Mouse (Mus musculus): ENCODE results near the gene Scamp1. TPM values are rescaled to one million over a fixed set of nuclear protein-coding genes. Genes with fewer than 3 reads are reported as not detected.

The Scamp1 gene
- total RNA-seq, 2 experiments from 2014 or later: 19.0 to 22.5 TPM

DNA sequence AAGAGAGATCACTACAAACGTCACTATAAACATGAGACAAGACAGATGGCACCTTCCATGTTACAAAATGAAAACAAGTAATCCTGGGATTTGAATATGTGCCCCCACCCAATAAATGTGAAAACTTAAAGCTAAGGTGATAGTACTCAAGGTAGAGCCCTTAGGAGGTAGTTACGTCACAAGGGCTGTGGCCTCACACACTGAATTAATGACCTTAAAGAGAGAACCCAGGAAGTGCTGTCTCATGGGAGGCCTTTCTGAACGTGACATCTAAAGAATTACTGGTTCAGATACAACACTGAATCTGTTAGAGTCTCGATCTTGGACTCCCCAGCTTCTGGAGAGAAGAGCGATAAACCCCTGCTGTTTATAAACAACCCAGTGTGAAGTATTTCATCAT, 6.2 kb downstream of the Scamp1 start:
- DNase-seq: no peak

DNA sequence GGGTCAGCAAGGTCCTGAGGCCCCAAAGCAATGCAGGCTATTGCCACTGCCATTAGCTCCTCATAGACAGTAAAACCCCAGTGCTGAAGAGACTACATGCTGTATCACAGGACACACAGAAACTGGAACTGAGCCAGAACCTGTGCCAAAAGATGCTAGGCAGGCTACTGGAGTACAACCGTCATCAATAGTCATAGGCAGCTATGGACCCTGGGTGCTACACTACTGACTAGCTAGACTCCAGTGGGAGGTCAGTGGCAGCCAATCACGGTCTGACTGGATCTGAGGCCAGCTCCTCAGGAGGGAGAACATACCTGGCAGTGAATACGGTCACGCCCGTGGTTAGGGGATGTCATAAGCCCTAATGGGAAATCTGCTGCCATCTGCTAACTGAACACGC, 14.4 kb downstream of the Scamp1 start:
- no peak for DNase-seq

- no peak for DNase-seq
Measured at GRCm38 (mm10) chr13:94268201-94268600, 17.5 kb downstream of the Scamp1 start.

DNA sequence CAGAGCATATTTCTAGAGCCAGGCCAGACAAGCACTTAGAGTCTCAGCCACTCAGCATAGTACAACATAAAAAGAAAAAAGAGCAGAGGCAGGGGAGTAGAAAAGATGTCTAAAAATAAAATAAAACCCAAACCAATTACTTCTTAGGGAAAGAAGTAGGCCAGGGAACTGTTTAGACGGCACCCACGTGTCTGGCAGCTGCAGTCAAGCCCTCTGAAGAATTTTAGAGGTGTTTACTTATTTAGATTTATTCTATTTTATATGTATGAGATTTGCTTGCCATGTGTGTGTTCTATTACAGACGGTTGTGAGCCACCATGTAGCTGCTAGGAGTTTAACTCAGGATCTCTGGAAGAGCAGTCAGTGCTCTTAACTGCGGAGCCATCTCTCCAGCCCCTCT, 18.5 kb downstream of the Scamp1 start:
- no peak for DNase-seq

GRCm38 (mm10) chr13:94266530-94266929, 19.1 kb downstream of the Scamp1 start:
- DNase-seq: no peak

DNA sequence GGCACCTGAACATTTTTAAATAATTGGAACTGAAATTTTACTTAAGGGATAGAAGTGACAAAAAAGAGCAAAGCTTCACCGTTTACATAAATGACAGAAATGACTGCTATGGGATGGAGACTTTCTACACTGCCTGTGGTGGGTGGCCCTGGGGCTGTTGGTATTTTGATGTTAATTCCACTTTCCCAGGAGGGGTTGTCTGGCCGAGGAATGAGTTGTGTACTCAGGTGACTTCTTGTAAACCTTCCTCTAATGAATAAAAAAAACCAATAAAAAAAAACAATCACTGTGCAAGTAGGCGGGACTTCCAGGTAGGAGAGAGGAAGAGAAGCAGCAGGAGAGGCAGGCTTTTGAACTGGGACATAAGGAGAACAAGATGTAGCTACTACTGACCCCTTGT, 20.4 kb downstream of the Scamp1 start:
- DNase-seq: no peak

GRCm38 (mm10) chr13:94263943-94264342, 21.7 kb downstream of the Scamp1 start:
- DNase-seq: no peak

DNA sequence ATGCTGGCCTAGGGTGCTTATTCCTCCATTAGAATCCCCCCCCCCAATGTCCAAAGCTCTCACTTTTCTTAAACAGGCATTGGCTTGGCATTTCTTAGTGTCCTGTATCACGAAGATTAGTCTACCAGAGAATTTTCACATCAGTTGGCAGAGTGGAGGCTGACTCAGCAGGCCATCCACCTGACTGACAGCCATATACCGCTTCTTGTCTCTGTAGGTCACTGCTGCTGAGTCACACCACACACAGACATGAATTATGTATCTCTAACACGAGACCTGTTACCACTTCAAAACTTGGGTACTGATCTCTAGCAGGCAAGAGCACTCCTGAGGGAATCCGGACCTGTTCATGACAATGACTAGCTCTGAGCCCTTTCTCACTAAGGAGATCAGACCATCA, 23.1 kb downstream of the Scamp1 start:
- DNase-seq: no peak

DNA sequence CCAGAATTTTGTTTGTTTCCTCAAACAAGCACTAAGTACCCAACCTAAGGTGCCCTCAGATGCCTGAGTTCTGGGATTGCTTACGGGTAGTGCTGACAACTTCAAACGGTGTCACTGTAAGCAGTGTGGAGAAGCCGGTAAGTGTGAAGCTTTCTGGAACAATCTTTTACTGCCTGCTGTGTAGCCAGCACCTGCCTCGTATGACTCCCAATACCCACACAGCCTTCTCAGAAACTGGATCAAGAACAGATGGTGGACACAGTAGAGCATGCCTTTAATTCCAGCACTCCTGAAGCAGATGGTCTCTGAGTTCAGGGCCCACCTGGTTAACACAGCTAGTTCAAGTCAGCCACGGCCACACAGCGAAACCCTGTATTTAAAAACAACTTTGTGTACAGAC, 24.0 kb downstream of the Scamp1 start:
- no peak for DNase-seq

- DNase-seq: no peak
Measured at GRCm38 (mm10) chr13:94260961-94261360, 24.7 kb downstream of the Scamp1 start.

DNA sequence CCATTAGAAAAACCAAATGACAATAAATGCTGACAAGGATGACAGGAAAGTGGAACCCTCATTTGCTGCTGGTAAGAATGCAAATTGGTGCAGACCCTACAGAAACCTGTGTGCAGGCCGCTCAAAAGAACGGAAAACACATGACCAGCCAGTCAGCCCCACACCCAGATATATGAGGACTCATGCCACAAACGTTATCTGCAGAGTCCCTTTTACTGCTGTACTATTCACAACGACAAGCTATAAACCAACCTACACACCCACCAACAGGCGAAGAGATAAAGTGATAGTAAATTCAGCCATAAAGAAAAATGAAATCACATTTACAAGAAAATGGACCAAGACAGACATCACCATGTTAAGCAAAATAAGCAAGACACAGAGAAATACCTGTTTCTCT, 26.4 kb downstream of the Scamp1 start:
- DNase-seq: no peak

GRCm38 (mm10) chr13:94258530-94258929, 27.1 kb downstream of the Scamp1 start:
- DNase-seq: no peak

- no peak for DNase-seq
Measured at GRCm38 (mm10) chr13:94257711-94258110, 27.9 kb downstream of the Scamp1 start.

GRCm38 (mm10) chr13:94255176-94255575, 30.5 kb downstream of the Scamp1 start:
- no peak for DNase-seq

- no peak for DNase-seq
Measured at GRCm38 (mm10) chr13:94254286-94254685, 31.4 kb downstream of the Scamp1 start.

- no peak for DNase-seq
Measured at GRCm38 (mm10) chr13:94253052-94253451, 32.6 kb downstream of the Scamp1 start.

GRCm38 (mm10) chr13:94250761-94251160, 34.9 kb downstream of the Scamp1 start:
- no peak for DNase-seq

GRCm38 (mm10) chr13:94250188-94250587, 35.5 kb downstream of the Scamp1 start:
- DNase-seq: no peak

- no peak for DNase-seq
Measured at GRCm38 (mm10) chr13:94242897-94243296, 42.8 kb downstream of the Scamp1 start.

GRCm38 (mm10) chr13:94241892-94242524, 43.6 kb downstream of the Scamp1 start:
- no peak for DNase-seq

- no peak for DNase-seq
Measured at GRCm38 (mm10) chr13:94240873-94241272, 44.8 kb downstream of the Scamp1 start.

- no peak for DNase-seq
Measured at GRCm38 (mm10) chr13:94240111-94240510, 45.5 kb downstream of the Scamp1 start.

GRCm38 (mm10) chr13:94239488-94239887, 46.2 kb downstream of the Scamp1 start:
- DNase-seq: no peak

DNA sequence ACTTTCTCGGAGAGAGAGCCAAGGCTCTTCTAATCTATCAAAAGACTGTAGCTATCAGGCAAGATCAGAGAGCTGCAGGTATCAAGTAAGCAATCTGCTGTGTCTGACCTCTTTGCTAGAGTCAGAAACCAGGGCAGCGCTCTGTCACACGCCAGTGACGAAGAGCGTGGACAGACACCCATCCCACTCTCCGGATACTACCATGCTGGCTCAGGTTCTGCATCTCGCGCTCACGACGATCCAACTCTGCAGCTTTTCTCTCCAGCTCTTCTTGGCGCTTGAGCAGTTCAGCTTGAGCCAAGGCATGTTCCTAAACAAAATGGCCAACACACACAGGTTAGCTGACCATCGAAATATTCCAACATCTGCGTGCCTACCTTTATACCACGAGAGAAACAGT, 53.8 kb downstream of the Scamp1 start:
- DNase-seq: no peak
